Comparison of ENCODE assay signal across 8 mouse cellular contexts in genomic region chr4:122983486-122984261, GRCm38 (mm10). TPM values are rescaled to one million over a fixed set of nuclear protein-coding genes. Genes with fewer than 3 reads are reported as not detected.
DNase-seq lines count a peak whose midpoint lies in the region; ATAC-seq lines count a peak whose summit lies in the region.

No protein-coding gene starts in this region.

- DNase-seq in heart, adult 8-10 months (ENCODE audit: low spot score), result no peak
- DNase-seq in limb, embryonic 10.5 days (ENCODE audit: low spot score), result no peak
- no peak for DNase-seq in gastrocnemius, adult 8-10 months (ENCODE audit: low spot score in 2 of 2)
- DNase-seq in cerebellum, adult 11 months, result no peak
- DNase-seq in embryo, embryonic 9.5 days (ENCODE audit: extremely low spot score), result no peak

- 24% methylated on average over 17 of the region's 17 CpGs for WGBS in heart, embryonic 13.5 days
- WGBS in embryonic facial prominence, embryonic 12.5 days, result 20% methylated on average over 17 of the region's 17 CpGs
- 18% methylated on average over 17 of the region's 17 CpGs for WGBS in limb, embryonic 10.5 days
- 27% methylated on average over 17 of the region's 17 CpGs for WGBS in neural tube, embryonic 14.5 days

- no peaks in the 10 kb centered on the region for H3K36me3 ChIP-seq in heart, embryonic 13.5 days
- no peaks in the 10 kb centered on the region for H3K36me3 ChIP-seq in embryonic facial prominence, embryonic 12.5 days
- no peaks in the 10 kb centered on the region for H3K36me3 ChIP-seq in limb, embryonic 10.5 days
- H3K36me3 ChIP-seq in neural tube, embryonic 14.5 days (ENCODE audit: control insufficient read depth, insufficient read depth, low read length), result no peaks in the 10 kb centered on the region

- peaks cover 23% of the 10 kb centered on the region for H3K4me1 ChIP-seq in heart, embryonic 13.5 days
- H3K4me1 ChIP-seq in embryonic facial prominence, embryonic 12.5 days, result peaks cover 6% of the 10 kb centered on the region; the same call in 1 of the 2 replicates
- peaks cover 18% of the 10 kb centered on the region for H3K4me1 ChIP-seq in limb, embryonic 10.5 days
- H3K4me1 ChIP-seq in neural tube, embryonic 14.5 days (ENCODE audit: control insufficient read depth, insufficient read depth, low read length), result no peaks in the 10 kb centered on the region

- ATAC-seq in heart, embryonic 13.5 days (ENCODE audit: extremely low read depth, insufficient number of reproducible peaks, low FRiP score, low TSS enrichment), result no peak
- no peak for ATAC-seq in embryonic facial prominence, embryonic 12.5 days (ENCODE audit: insufficient number of reproducible peaks, insufficient read depth, low FRiP score, low TSS enrichment)
- no peak for ATAC-seq in neural tube, embryonic 14.5 days (ENCODE audit: low read depth)

- peak overlapping the region; percentile 47 for H3K4me2 ChIP-seq in heart, embryonic 13.5 days
- H3K4me2 ChIP-seq in embryonic facial prominence, embryonic 12.5 days (replicated peaks), result peak overlapping the region; percentile 30
- peak overlapping the region; percentile 29; the same call in 1 of the 2 replicates for H3K4me2 ChIP-seq in neural tube, embryonic 14.5 days (ENCODE audit: low read depth, low read length)

- no peak overlapping the region for H3K27ac ChIP-seq in heart, embryonic 13.5 days (replicated peaks)
- H3K27ac ChIP-seq in embryonic facial prominence, embryonic 12.5 days, result no peak overlapping the region
- H3K27ac ChIP-seq in limb, embryonic 10.5 days, result no peak overlapping the region
- no peak overlapping the region for H3K27ac ChIP-seq in neural tube, embryonic 14.5 days (ENCODE audit: low read depth, low read length)

- H3K4me3 ChIP-seq in heart, embryonic 13.5 days, result peak overlapping the region; percentile 26
- peak overlapping the region; percentile 7; the same call in 1 of the 2 replicates for H3K4me3 ChIP-seq in embryonic facial prominence, embryonic 12.5 days
- peak overlapping the region; percentile 37 for H3K4me3 ChIP-seq in limb, embryonic 10.5 days
- H3K4me3 ChIP-seq in neural tube, embryonic 14.5 days (ENCODE audit: low read depth, low read length), result no peak overlapping the region

- 0 out of 2 replicates have a peak overlapping the region, but pooled peaks have one; percentile 20 for H3K9ac ChIP-seq in heart, embryonic 13.5 days
- no peak overlapping the region for H3K9ac ChIP-seq in embryonic facial prominence, embryonic 12.5 days
- H3K9ac ChIP-seq in neural tube, embryonic 14.5 days (replicated peaks; ENCODE audit: low read depth, low read length), result no peak overlapping the region; the same call in 1 of the 2 replicates

- H3K9me3 ChIP-seq in heart, embryonic 13.5 days, result no peaks in the 10 kb centered on the region
- H3K9me3 ChIP-seq in embryonic facial prominence, embryonic 12.5 days, result no peaks in the 10 kb centered on the region
- no peaks in the 10 kb centered on the region for H3K9me3 ChIP-seq in limb, embryonic 10.5 days (replicated peaks)
- no peaks in the 10 kb centered on the region for H3K9me3 ChIP-seq in neural tube, embryonic 14.5 days (ENCODE audit: control insufficient read depth, low read length)

- peaks cover 43% of the 10 kb centered on the region for H3K27me3 ChIP-seq in heart, embryonic 13.5 days (replicated peaks)
- peaks cover 24% of the 10 kb centered on the region for H3K27me3 ChIP-seq in embryonic facial prominence, embryonic 12.5 days
- H3K27me3 ChIP-seq in limb, embryonic 10.5 days (ENCODE audit: low read depth, poor library complexity, severe bottlenecking), result peaks cover 48% of the 10 kb centered on the region
- no peaks in the 10 kb centered on the region for H3K27me3 ChIP-seq in neural tube, embryonic 14.5 days (ENCODE audit: control insufficient read depth, insufficient read depth, low read length)

RNA-seq across cellular contexts. Expression of gene Mycl, which starts 11.8 kb away (rescaled TPM):
- polyA plus RNA-seq in heart, embryonic 13.5 days (2015; fragmentation: Nextera tagmentation; extraction: Ambion mirVana), result 0.75 and 1.4 TPM in 2 replicates
- under 1 TPM in 2 of 4 experiments, not detected in 2; 0.14 to 0.25 TPM for total RNA-seq in heart, adult 8-10 months (2022)
- polyA plus RNA-seq in embryonic facial prominence, embryonic 12.5 days (2016; fragmentation: Nextera tagmentation; extraction: Ambion mirVana), result 46.4 and 51.5 TPM in 2 replicates
- 25.5 and 28.6 TPM in 2 replicates for polyA plus RNA-seq in limb, embryonic 10.5 days (2016; fragmentation: Nextera tagmentation; extraction: Ambion mirVana)
- 60.9 and 70.8 TPM in 2 replicates for polyA plus RNA-seq in neural tube, embryonic 14.5 days (2014; fragmentation: Nextera tagmentation; extraction: Ambion mirVana)
- total RNA-seq in gastrocnemius, adult 8-10 months (2022), result 1 to 10 TPM in 1 of 4 experiments, under 1 TPM in 1, not detected in 2; 0.40 to 1.1 TPM

RNA-seq across cellular contexts. Expression of gene Mfsd2a, which starts 22.7 kb away (rescaled TPM):
- polyA plus RNA-seq in heart, embryonic 13.5 days (2015; fragmentation: Nextera tagmentation; extraction: Ambion mirVana), result 0.98 and 1.0 TPM in 2 replicates
- total RNA-seq in heart, adult 8-10 months (2022), result not detected
- polyA plus RNA-seq in embryonic facial prominence, embryonic 12.5 days (2016; fragmentation: Nextera tagmentation; extraction: Ambion mirVana), result 6.6 and 7.0 TPM in 2 replicates
- 10.1 and 10.7 TPM in 2 replicates for polyA plus RNA-seq in limb, embryonic 10.5 days (2016; fragmentation: Nextera tagmentation; extraction: Ambion mirVana)
- polyA plus RNA-seq in neural tube, embryonic 14.5 days (2014; fragmentation: Nextera tagmentation; extraction: Ambion mirVana), result 25.5 and 27.8 TPM in 2 replicates
- total RNA-seq in gastrocnemius, adult 8-10 months (2022), result not detected

RNA-seq across cellular contexts. Expression of gene Trit1, which starts 32.7 kb away (rescaled TPM):
- polyA plus RNA-seq in heart, embryonic 13.5 days (2015; fragmentation: Nextera tagmentation; extraction: Ambion mirVana), result 10.5 and 10.6 TPM in 2 replicates
- 1 to 10 TPM; 5.6 to 8.0 (median 6.6) TPM for total RNA-seq in heart, adult 8-10 months (2022)
- polyA plus RNA-seq in embryonic facial prominence, embryonic 12.5 days (2016; fragmentation: Nextera tagmentation; extraction: Ambion mirVana), result 21.3 and 23.4 TPM in 2 replicates
- polyA plus RNA-seq in limb, embryonic 10.5 days (2016; fragmentation: Nextera tagmentation; extraction: Ambion mirVana), result 17.7 and 17.8 TPM in 2 replicates
- polyA plus RNA-seq in neural tube, embryonic 14.5 days (2014; fragmentation: Nextera tagmentation; extraction: Ambion mirVana), result 25.2 and 27.8 TPM in 2 replicates
- 1 to 10 TPM; 5.8 to 7.1 (median 6.6) TPM for total RNA-seq in gastrocnemius, adult 8-10 months (2022)

Comparison
In these comparisons a context has a peak if more than half of its experiments do, and no peak if none do; other contexts are left out.
1. RNA of gene Mycl, which starts 11.8 kb away (polyA plus RNA-seq): 60.9 to 70.8 TPM in neural tube, embryonic 14.5 days, 46.4 to 51.5 TPM in embryonic facial prominence, embryonic 12.5 days and 25.5 to 28.6 TPM in limb, embryonic 10.5 days; 0.75 to 1.4 TPM in heart, embryonic 13.5 days; every median in the first group is over 10 times any median in the second.
2. Peak in every context shown above with its lines, with median percentiles within 50 percentile points of each other: H3K4me2 ChIP-seq.